Mouse (Mus musculus) lung, embryonic 15.5 days (tissue): ENCODE data around the gene Mpped2. TPM values are rescaled to one million over a fixed set of nuclear protein-coding genes. Genes with fewer than 3 reads are reported as not detected.

Experiments used
- ATAC-seq: fragments of 200-750 bp; cut with Nextera tagmentation; 2 replicates; pipeline ENCODE4 v1.8.0; 2017; ENCODE audit warnings: moderate number of reproducible peaks, borderline replicate concordance; ENCODE audit not compliant: low FRiP score, low TSS enrichment; ENCODE audit errors: extremely low read depth
- H3K27ac ChIP-seq: fragments of 300-500 bp; sonication (generic); 2 replicates; pipeline ENCODE4 v1.5.1; 2015; ENCODE audit warnings: moderate library complexity, mild to moderate bottlenecking, inconsistent platforms
- H3K27me3 ChIP-seq: fragments of 300-500 bp; sonication (generic); 2 replicates; pipeline ENCODE4 v1.6.1; 2015; ENCODE audit warnings: inconsistent platforms
- H3K36me3 ChIP-seq: fragments of 300-500 bp; sonication (generic); 2 replicates; pipeline ENCODE4 v1.6.1; 2015; ENCODE audit warnings: inconsistent platforms
- H3K4me1 ChIP-seq: fragments of 300-500 bp; sonication (generic); 2 replicates; pipeline ENCODE4 v1.6.1; 2015; ENCODE audit warnings: inconsistent platforms
- H3K4me2 ChIP-seq: fragments of 300-500 bp; sonication (generic); 2 replicates; pipeline ENCODE4 v1.6.1; 2015; ENCODE audit warnings: inconsistent platforms, mild to moderate bottlenecking, moderate library complexity
- H3K4me3 ChIP-seq: fragments of 300-500 bp; sonication (generic); 2 replicates; pipeline ENCODE4 v1.5.1; 2015; ENCODE audit warnings: mild to moderate bottlenecking, inconsistent platforms
- H3K9ac ChIP-seq: fragments of 300-500 bp; sonication (generic); 2 replicates; pipeline ENCODE4 v1.6.1; 2015; ENCODE audit warnings: inconsistent platforms
- H3K9me3 ChIP-seq: fragments of 300-500 bp; sonication (generic); 2 replicates; pipeline ENCODE4 v1.6.1; 2016; ENCODE audit warnings: inconsistent platforms
- WGBS: fragments of 180-500 bp; shearing (Covaris S2); methylation state at CpG from one replicate; pipeline ENCODE4 v1.1.7; 2015; 5-methylcytosine and 5-hydroxymethylcytosine counted together
- polyA plus RNA-seq: library from polyadenylated mRNA; unstranded; fragments of >200 nt; fragmentation: Nextera tagmentation; extraction: Ambion mirVana; gene quantifications from 2 replicates; pipeline ENCODE4 v1.2.1, GENCODE M21; 2015

Gene Mpped2
- polyA plus RNA-seq = 27.2 and 30.6 TPM in 2 replicates

GRCm38 (mm10) chr2:106692783-106693701 is at the start of gene Mpped2:
Gene Mpped2 (plus strand): TSS chr2:106693269.
- Histone ChIP-seq H3K4me3 (peak within 1 kb of the TSS; percentile 95), H3K9me3 (no peaks in the 10 kb centered on the region), H3K4me1 (peaks cover 39% of the 10 kb centered on the region), H3K9ac (peak within 1 kb of the TSS; percentile 83), H3K4me2 (peak within 1 kb of the TSS; percentile 100), H3K27me3 (no peaks in the 10 kb centered on the region), H3K36me3 (no peaks in the 10 kb centered on the region), H3K27ac (peak within 1 kb of the TSS; percentile 92)
- WGBS = under 1% methylated on average over 55 of the region's 56 CpGs
- ATAC-seq = peak; percentile 71

- Histone ChIP-seq H3K27ac (no peak overlapping the region), H3K36me3 (no peaks in the 10 kb centered on the region), H3K9ac (no peak overlapping the region), H3K9me3 (no peaks in the 10 kb centered on the region), H3K4me3 (no peak overlapping the region), H3K27me3 (no peaks in the 10 kb centered on the region), H3K4me2 (no peak overlapping the region), H3K4me1 (no peaks in the 10 kb centered on the region)
- WGBS = 78% methylated on average over 3 of the region's 3 CpGs
- no peak for ATAC-seq
Observed at GRCm38 (mm10) chr2:106644782-106645181, 48.3 kb upstream of the Mpped2 start.

GRCm38 (mm10) chr2:106649686-106650570 is 43.1 kb upstream of the Mpped2 start:
- Histone ChIP-seq H3K27me3 (no peaks in the 10 kb centered on the region), H3K27ac (no peak overlapping the region), H3K4me1 (no peaks in the 10 kb centered on the region), H3K4me2 (peak overlapping the region; percentile 68), H3K9ac (peak overlapping the region; percentile 50), H3K36me3 (no peaks in the 10 kb centered on the region), H3K9me3 (no peaks in the 10 kb centered on the region), H3K4me3 (peak overlapping the region; percentile 52)
- WGBS = 3% methylated on average over 25 of the region's 25 CpGs
- peak; percentile 97 for ATAC-seq

- no peak overlapping the region for H3K9ac ChIP-seq
- H3K36me3 ChIP-seq = no peaks in the 10 kb centered on the region
- no peaks in the 10 kb centered on the region for H3K9me3 ChIP-seq
- no peaks in the 10 kb centered on the region for H3K4me1 ChIP-seq
- 27% methylated on average over 8 of the region's 8 CpGs for WGBS
- no peak overlapping the region for H3K4me3 ChIP-seq
- ATAC-seq = no peak
- no peak overlapping the region for H3K4me2 ChIP-seq
- no peaks in the 10 kb centered on the region for H3K27me3 ChIP-seq
- no peak overlapping the region for H3K27ac ChIP-seq
Observed at GRCm38 (mm10) chr2:106652151-106652550, 40.9 kb upstream of the Mpped2 start.

GRCm38 (mm10) chr2:106652741-106653140 is 40.3 kb upstream of the Mpped2 start:
- no peak overlapping the region for H3K27ac ChIP-seq
- H3K4me2 ChIP-seq = no peak overlapping the region
- H3K27me3 ChIP-seq = no peaks in the 10 kb centered on the region
- H3K4me1 ChIP-seq = no peaks in the 10 kb centered on the region
- no peak overlapping the region for H3K9ac ChIP-seq
- no peak for ATAC-seq
- WGBS = 60% methylated on average over 4 of the region's 4 CpGs
- no peaks in the 10 kb centered on the region for H3K36me3 ChIP-seq
- no peak overlapping the region for H3K4me3 ChIP-seq
- H3K9me3 ChIP-seq = no peaks in the 10 kb centered on the region

- H3K9ac ChIP-seq = no peak overlapping the region
- H3K27ac ChIP-seq = no peak overlapping the region
- H3K4me2 ChIP-seq = no peak overlapping the region
- ATAC-seq = no peak
- H3K4me3 ChIP-seq = no peak overlapping the region
- no peaks in the 10 kb centered on the region for H3K4me1 ChIP-seq
- H3K36me3 ChIP-seq = no peaks in the 10 kb centered on the region
- WGBS = 92% methylated on average over 4 of the region's 4 CpGs
- no peaks in the 10 kb centered on the region for H3K27me3 ChIP-seq
- H3K9me3 ChIP-seq = no peaks in the 10 kb centered on the region
Observed at GRCm38 (mm10) chr2:106653261-106653660, 39.8 kb upstream of the Mpped2 start.

GRCm38 (mm10) chr2:106655271-106655670 is 37.8 kb upstream of the Mpped2 start:
- 45% methylated on average over 4 of the region's 4 CpGs for WGBS
- Histone ChIP-seq H3K27me3 (no peaks in the 10 kb centered on the region), H3K4me1 (no peaks in the 10 kb centered on the region), H3K27ac (no peak overlapping the region), H3K4me2 (no peak overlapping the region), H3K4me3 (no peak overlapping the region), H3K36me3 (no peaks in the 10 kb centered on the region), H3K9me3 (no peaks in the 10 kb centered on the region), H3K9ac (no peak overlapping the region)
- ATAC-seq = no peak

- no peak overlapping the region for H3K27ac ChIP-seq
- no peak for ATAC-seq
- no peaks in the 10 kb centered on the region for H3K4me1 ChIP-seq
- no peak overlapping the region for H3K4me3 ChIP-seq
- H3K36me3 ChIP-seq = no peaks in the 10 kb centered on the region
- H3K4me2 ChIP-seq = no peak overlapping the region
- no peaks in the 10 kb centered on the region for H3K9me3 ChIP-seq
- no peaks in the 10 kb centered on the region for H3K27me3 ChIP-seq
- H3K9ac ChIP-seq = no peak overlapping the region
- WGBS = 34% methylated on average over 11 of the region's 11 CpGs
Observed at GRCm38 (mm10) chr2:106665271-106665670, 27.8 kb upstream of the Mpped2 start.

GRCm38 (mm10) chr2:106674319-106674718 is 18.8 kb upstream of the Mpped2 start:
- Histone ChIP-seq H3K9ac (no peak overlapping the region), H3K4me3 (no peak overlapping the region), H3K4me2 (no peak overlapping the region), H3K4me1 (no peaks in the 10 kb centered on the region), H3K27ac (no peak overlapping the region), H3K9me3 (no peaks in the 10 kb centered on the region), H3K27me3 (no peaks in the 10 kb centered on the region), H3K36me3 (no peaks in the 10 kb centered on the region)
- ATAC-seq = no peak
- 57% methylated on average over 8 of the region's 8 CpGs for WGBS

- H3K27ac ChIP-seq = no peak overlapping the region
- H3K4me3 ChIP-seq = no peak overlapping the region
- no peak overlapping the region for H3K9ac ChIP-seq
- H3K4me2 ChIP-seq = no peak overlapping the region
- peaks cover 9% of the 10 kb centered on the region; the same call in 1 of the 2 replicates for H3K4me1 ChIP-seq
- no peaks in the 10 kb centered on the region for H3K27me3 ChIP-seq
- H3K36me3 ChIP-seq = no peaks in the 10 kb centered on the region
- no peaks in the 10 kb centered on the region for H3K9me3 ChIP-seq
- ATAC-seq = no peak
- 72% methylated on average over 2 of the region's 2 CpGs for WGBS
Observed at GRCm38 (mm10) chr2:106677449-106677848, 15.6 kb upstream of the Mpped2 start.

- Histone ChIP-seq H3K4me3 (no peak overlapping the region), H3K9me3 (no peaks in the 10 kb centered on the region), H3K36me3 (no peaks in the 10 kb centered on the region), H3K27ac (no peak overlapping the region), H3K27me3 (no peaks in the 10 kb centered on the region), H3K4me1 (peaks cover 16% of the 10 kb centered on the region), H3K4me2 (no peak overlapping the region), H3K9ac (no peak overlapping the region)
- 46% methylated on average over 5 of the region's 5 CpGs for WGBS
- ATAC-seq = no peak
Observed at GRCm38 (mm10) chr2:106679720-106680455, 13.2 kb upstream of the Mpped2 start.
